Mouse (Mus musculus) hindbrain, embryonic 16.5 days (tissue): ENCODE measurements around the gene Extl1. TPM values are rescaled to one million over a fixed set of nuclear protein-coding genes. Genes with fewer than 3 reads are reported as not detected.

Experiments
- ATAC-seq: fragments of 200-750 bp; cut with Nextera tagmentation; 2 replicates; pipeline ENCODE4 v1.8.0; 2017; ENCODE audit warnings: moderate TSS enrichment, moderate library complexity
- H3K27ac ChIP-seq: fragments of 300-500 bp; sonication (generic); 2 replicates; pipeline ENCODE4 v1.5.1; 2014; ENCODE audit warnings: low read depth, mild to moderate bottlenecking, control low read depth, low read length, moderate library complexity
- H3K27me3 ChIP-seq: fragments of 300-500 bp; sonication (generic); replicated peaks from 2 replicates; pipeline ENCODE4 v1.6.1; 2014; ENCODE audit warnings: low read length; ENCODE audit not compliant: control insufficient read depth, insufficient read depth
- H3K36me3 ChIP-seq: fragments of 300-500 bp; sonication (generic); 2 replicates; pipeline ENCODE4 v1.6.1; 2014; ENCODE audit warnings: mild to moderate bottlenecking, low read length, moderate library complexity, mixed read lengths; ENCODE audit not compliant: control insufficient read depth, insufficient read depth
- H3K4me1 ChIP-seq: fragments of 300-500 bp; sonication (generic); 2 replicates; pipeline ENCODE4 v1.6.1; 2014; ENCODE audit warnings: low read depth, low read length; ENCODE audit not compliant: control insufficient read depth, insufficient read depth
- H3K4me2 ChIP-seq: fragments of 300-500 bp; sonication (generic); 2 replicates; pipeline ENCODE4 v1.6.1; 2014; ENCODE audit warnings: mild to moderate bottlenecking, low read length, control low read depth, moderate library complexity
- H3K4me3 ChIP-seq: fragments of 300-500 bp; sonication (generic); 2 replicates; pipeline ENCODE4 v1.5.1; 2014; ENCODE audit warnings: mild to moderate bottlenecking, low read length, control low read depth, moderate library complexity
- H3K9ac ChIP-seq: fragments of 300-500 bp; sonication (generic); 2 replicates; pipeline ENCODE4 v1.6.1; 2014; ENCODE audit warnings: low read depth, mild to moderate bottlenecking, control low read depth, low read length, moderate library complexity
- H3K9me3 ChIP-seq: fragments of 300-500 bp; sonication (generic); 2 replicates; pipeline ENCODE4 v1.6.1; 2014; ENCODE audit warnings: mild to moderate bottlenecking, low read length, moderate library complexity; ENCODE audit not compliant: control insufficient read depth
- WGBS: fragments of 180-500 bp; shearing (Covaris S2); extraction: QIAGEN DNeasy Blood & Tissue Kit; methylation state at CpG from one replicate; pipeline ENCODE4 v1.1.7; 2014; 5-methylcytosine and 5-hydroxymethylcytosine counted together
- polyA plus RNA-seq: library from polyadenylated mRNA; unstranded; fragments of >200 nt; fragmentation: Nextera tagmentation; extraction: Ambion mirVana; gene quantifications from 2 replicates; pipeline ENCODE4 v1.2.1, GENCODE M21; 2015

Gene Extl1
- polyA plus RNA-seq, 1 experiment from 2014 or later = 0.66 TPM

GRCm38 (mm10) chr4:134395977-134396825, 12.6 kb upstream of the Extl1 start, which contains the start of gene Pafah2:
TSS of gene Pafah2 (plus strand) at chr4:134396320.
- WGBS = under 1% methylated on average over 31 of the region's 31 CpGs
- Histone ChIP-seq H3K4me1 (peaks cover 19% of the 10 kb centered on the region), H3K4me2 (peak within 1 kb of the TSS; percentile 67), H3K27ac (peak within 1 kb of the TSS; percentile 67), H3K4me3 (peak within 1 kb of the TSS; percentile 44), H3K9ac (peak within 1 kb of the TSS; percentile 57), H3K27me3 (no peaks in the 10 kb centered on the region), H3K9me3 (0 out of 2 replicates have a peak, but pooled peaks cover 2% of the 10 kb centered on the region), H3K36me3 (no peaks in the 10 kb centered on the region)
- ATAC-seq = peak; percentile 98

GRCm38 (mm10) chr4:134395142-134395541, 11.5 kb upstream of the Extl1 start:
- no peak for ATAC-seq
- Histone ChIP-seq H3K36me3 (no peaks in the 10 kb centered on the region), H3K4me2 (no peak overlapping the region), H3K9me3 (0 out of 2 replicates have a peak, but pooled peaks cover 2% of the 10 kb centered on the region), H3K27ac (no peak overlapping the region; the same call in 1 of the 2 replicates), H3K4me3 (no peak overlapping the region), H3K4me1 (peaks cover 18% of the 10 kb centered on the region), H3K9ac (no peak overlapping the region), H3K27me3 (no peaks in the 10 kb centered on the region)
- 95% methylated on average over 7 of the region's 7 CpGs for WGBS

- Histone ChIP-seq H3K27me3 (no peaks in the 10 kb centered on the region), H3K4me3 (no peak overlapping the region), H3K27ac (no peak overlapping the region), H3K36me3 (no peaks in the 10 kb centered on the region), H3K9ac (no peak overlapping the region), H3K9me3 (0 out of 2 replicates have a peak, but pooled peaks cover 2% of the 10 kb centered on the region), H3K4me1 (peaks cover 11% of the 10 kb centered on the region), H3K4me2 (no peak overlapping the region; the same call in 1 of the 2 replicates)
- ATAC-seq = no peak
- 21% methylated on average over 12 of the region's 12 CpGs for WGBS
Observed at GRCm38 (mm10) chr4:134393026-134393425, 9.4 kb upstream of the Extl1 start.

- Histone ChIP-seq H3K4me2 (no peak overlapping the region), H3K9ac (no peak overlapping the region), H3K36me3 (no peaks in the 10 kb centered on the region), H3K4me3 (no peak overlapping the region), H3K4me1 (peaks cover 9% of the 10 kb centered on the region), H3K27ac (no peak overlapping the region; the same call in 1 of the 2 replicates), H3K27me3 (no peaks in the 10 kb centered on the region), H3K9me3 (0 out of 2 replicates have a peak, but pooled peaks cover 2% of the 10 kb centered on the region)
- WGBS = 6% methylated on average over 8 of the region's 8 CpGs
- ATAC-seq = no peak
Observed at GRCm38 (mm10) chr4:134392595-134392994, 8.9 kb upstream of the Extl1 start.

- Histone ChIP-seq H3K9me3 (0 out of 2 replicates have a peak, but pooled peaks cover 2% of the 10 kb centered on the region), H3K9ac (no peak overlapping the region), H3K4me3 (no peak overlapping the region), H3K27me3 (no peaks in the 10 kb centered on the region), H3K4me1 (peaks cover 3% of the 10 kb centered on the region; the same call in 1 of the 2 replicates), H3K36me3 (no peaks in the 10 kb centered on the region), H3K4me2 (no peak overlapping the region), H3K27ac (no peak overlapping the region)
- 93% methylated on average over 1 of the region's 1 CpGs for WGBS
- no peak for ATAC-seq
Observed at GRCm38 (mm10) chr4:134391636-134392035, 8.0 kb upstream of the Extl1 start.

GRCm38 (mm10) chr4:134388397-134388796, 4.7 kb upstream of the Extl1 start:
- Histone ChIP-seq H3K36me3 (no peaks in the 10 kb centered on the region), H3K9ac (no peak overlapping the region), H3K4me2 (no peak overlapping the region), H3K4me1 (peaks cover 3% of the 10 kb centered on the region; the same call in 1 of the 2 replicates), H3K9me3 (0 out of 2 replicates have a peak, but pooled peaks cover 2% of the 10 kb centered on the region), H3K4me3 (no peak overlapping the region), H3K27ac (no peak overlapping the region), H3K27me3 (no peaks in the 10 kb centered on the region)
- WGBS = 10% methylated on average over 5 of the region's 5 CpGs
- ATAC-seq = no peak

GRCm38 (mm10) chr4:134387268-134387667, 3.6 kb upstream of the Extl1 start:
- ATAC-seq = no peak
- Histone ChIP-seq H3K4me2 (no peak overlapping the region), H3K4me1 (no peaks in the 10 kb centered on the region), H3K36me3 (no peaks in the 10 kb centered on the region), H3K4me3 (no peak overlapping the region), H3K27me3 (no peaks in the 10 kb centered on the region), H3K9me3 (0 out of 2 replicates have a peak, but pooled peaks cover 2% of the 10 kb centered on the region), H3K27ac (no peak overlapping the region), H3K9ac (no peak overlapping the region)
- 76% methylated on average over 6 of the region's 6 CpGs for WGBS

- H3K36me3 ChIP-seq = no peaks in the 10 kb centered on the region
Observed at GRCm38 (mm10) chr4:134379510-134379909, 4.1 kb downstream of the Extl1 start.

GRCm38 (mm10) chr4:134378089-134378615, 5.5 kb downstream of the Extl1 start:
- Histone ChIP-seq H3K4me1 (no peaks in the 10 kb centered on the region), H3K4me2 (no peak overlapping the region), H3K9me3 (no peaks in the 10 kb centered on the region), H3K4me3 (no peak overlapping the region), H3K27me3 (no peaks in the 10 kb centered on the region), H3K27ac (no peak overlapping the region), H3K9ac (no peak overlapping the region), H3K36me3 (no peaks in the 10 kb centered on the region)
- ATAC-seq = no peak
- 44% methylated on average over 10 of the region's 10 CpGs for WGBS

More at GRCm38 (mm10) chr4:134379510-134379909, 4.1 kb downstream of the Extl1 start:
- H3K27me3 ChIP-seq = no peaks in the 10 kb centered on the region
- H3K27ac ChIP-seq = no peak overlapping the region
- no peak for ATAC-seq
- no peaks in the 10 kb centered on the region for H3K4me1 ChIP-seq
- no peaks in the 10 kb centered on the region for H3K9me3 ChIP-seq
- 87% methylated on average over 8 of the region's 8 CpGs for WGBS
- no peak overlapping the region for H3K4me3 ChIP-seq
- H3K4me2 ChIP-seq = no peak overlapping the region
- no peak overlapping the region for H3K9ac ChIP-seq
